16 mouse cellular contexts compared by ENCODE assay signal in the genomic region with DNA sequence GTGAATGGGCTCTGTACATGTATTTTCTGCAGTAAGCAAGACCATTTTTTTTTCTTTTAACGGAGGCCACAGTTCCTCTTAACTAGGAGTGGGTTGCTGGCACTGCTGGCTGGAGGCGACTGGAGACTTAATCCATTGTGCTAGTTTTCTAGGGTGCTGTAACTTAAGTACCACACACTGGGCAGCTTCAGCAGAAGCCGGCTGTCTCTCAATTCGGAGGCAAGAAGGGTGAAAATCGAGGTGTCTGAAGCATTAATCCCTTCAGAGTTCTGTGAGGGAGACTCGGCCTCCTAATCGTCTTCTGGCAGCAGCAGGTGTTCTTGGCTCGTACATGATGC.
DNase-seq lines count a peak whose midpoint lies in the region; ATAC-seq lines count a peak whose summit lies in the region.
"Had no signal": no experiment of that assay in that cellular context is flagged by ENCODE, and none has a peak within 500 bp of the region (broad histone marks: within the 10 kb centered on the region; RNA-seq: fewer than 3 reads in every experiment).

No protein-coding gene starts in this region.

- no peak overlapping the region for H3K4me3 ChIP-seq in hindbrain, embryonic 10.5 days
- no peak overlapping the region for H3K4me3 ChIP-seq in midbrain, embryonic 11.5 days (ENCODE audit: low read depth, low read length)
- no peak overlapping the region for H3K4me3 ChIP-seq in neural tube, embryonic 13.5 days
- H3K4me3 ChIP-seq: heart, adult 2 months; megakaryocyte, embryonic 14.5 days had no signal

- no peaks in the 10 kb centered on the region for H3K27me3 ChIP-seq in hindbrain, embryonic 10.5 days (ENCODE audit: insufficient read depth, poor library complexity, severe bottlenecking)
- no peaks in the 10 kb centered on the region for H3K27me3 ChIP-seq in midbrain, embryonic 11.5 days (ENCODE audit: control insufficient read depth, insufficient read depth, low read length)
- H3K27me3 ChIP-seq in neural tube, embryonic 13.5 days = no peaks in the 10 kb centered on the region
- H3K27me3 ChIP-seq: megakaryocyte, embryonic 14.5 days had no signal

- peak overlapping the region; percentile 83 for H3K27ac ChIP-seq in hindbrain, embryonic 10.5 days
- H3K27ac ChIP-seq in midbrain, embryonic 11.5 days (ENCODE audit: low read depth, low read length) = peak overlapping the region; percentile 85; the same call in 1 of the 2 replicates
- peak overlapping the region; percentile 91 for H3K27ac ChIP-seq in neural tube, embryonic 13.5 days (replicated peaks)
- H3K27ac ChIP-seq: heart, adult 2 months; kidney, postnatal 0 days had no signal

- intact Hi-C loops in heart, postnatal 25 days (cut with DNase I) = loop anchor here (2.0 kb wide), 1 partner anchor 14 kb away; no protein-coding TSS in a partner anchor

- ATAC-seq in midbrain, embryonic 11.5 days (ENCODE audit: low FRiP score) = peak; percentile 49; the same call in 1 of the 2 replicates
- no peak; the same call in 1 of the 2 replicates for ATAC-seq in neural tube, embryonic 13.5 days (ENCODE audit: low read depth)
- ATAC-seq: inflammation-experienced regulatory T-cells, adult 6 months had no signal

- no peaks in the 10 kb centered on the region for H3K9me3 ChIP-seq in hindbrain, embryonic 10.5 days
- no peaks in the 10 kb centered on the region for H3K9me3 ChIP-seq in midbrain, embryonic 11.5 days (ENCODE audit: control insufficient read depth, low read length)
- H3K9me3 ChIP-seq in neural tube, embryonic 13.5 days = no peaks in the 10 kb centered on the region
- H3K9me3 ChIP-seq: megakaryocyte, embryonic 14.5 days had no signal

- DNase-seq in heart, adult 11 months = peak; percentile 64
- DNase-seq in heart, postnatal 25 days (ENCODE audit: low spot score) = no peak
- DNase-seq in hindbrain, embryonic 10.5 days (ENCODE audit: low spot score) = no peak
- DNase-seq in midbrain, embryonic 11.5 days (ENCODE audit: low spot score, missing footprints) = no peak
- no peak for DNase-seq in kidney, postnatal 10 days
- no peak for DNase-seq in spleen, postnatal 10 days (ENCODE audit: low spot score in 2 of 2)
- DNase-seq in gastrocnemius, adult 18-20 months (ENCODE audit: low spot score) = no peak
- DNase-seq: adrenal gland, postnatal 25 days; cerebellum, adult 9-10 months; heart, adult 2 months; right cerebral cortex, postnatal 14 days had no signal

- WGBS in hindbrain, embryonic 10.5 days = 67% methylated on average over 8 of the region's 8 CpGs
- WGBS in midbrain, embryonic 11.5 days = 42% methylated on average over 8 of the region's 8 CpGs
- WGBS in neural tube, embryonic 13.5 days = 45% methylated on average over 8 of the region's 8 CpGs

- H3K4me2 ChIP-seq in midbrain, embryonic 11.5 days = no peak overlapping the region
- H3K4me2 ChIP-seq in neural tube, embryonic 13.5 days = no peak overlapping the region
- H3K4me2 ChIP-seq: lung, embryonic 14.5 days had no signal

- no peak overlapping the region for H3K9ac ChIP-seq in midbrain, embryonic 11.5 days (ENCODE audit: low read length)
- no peak overlapping the region for H3K9ac ChIP-seq in neural tube, embryonic 13.5 days
- H3K9ac ChIP-seq: lung, embryonic 14.5 days had no signal

- peaks cover 23% of the 10 kb centered on the region for H3K36me3 ChIP-seq in hindbrain, embryonic 10.5 days
- H3K36me3 ChIP-seq in midbrain, embryonic 11.5 days (ENCODE audit: control insufficient read depth, insufficient read depth, low read length) = no peaks in the 10 kb centered on the region
- H3K36me3 ChIP-seq in neural tube, embryonic 13.5 days = no peaks in the 10 kb centered on the region

- H3K4me1 ChIP-seq in hindbrain, embryonic 10.5 days (replicated peaks) = peaks cover 38% of the 10 kb centered on the region
- H3K4me1 ChIP-seq in midbrain, embryonic 11.5 days (ENCODE audit: control insufficient read depth, insufficient read depth, low read length) = peaks cover 17% of the 10 kb centered on the region
- peaks cover 41% of the 10 kb centered on the region for H3K4me1 ChIP-seq in neural tube, embryonic 13.5 days (replicated peaks)
